Mouse (Mus musculus) stomach, postnatal 0 days (tissue): Measurements from ENCODE around the gene Nos3. TPM values are rescaled to one million over a fixed set of nuclear protein-coding genes. Genes with fewer than 3 reads are reported as not detected.
"Not testable (repeated sequence)": the region's sequence is repeated elsewhere in the genome, so short reads cannot be mapped to it uniquely, and the experiment has no call there.

Experiments
- ATAC-seq: fragments of 200-750 bp; cut with Nextera tagmentation; 2 replicates; pipeline ENCODE4 v1.8.0; 2017; ENCODE audit not compliant: low FRiP score, low TSS enrichment
- DNase-seq: peaks from one replicate; pipeline ENCODE4 v3.0.0-alpha.2; 2016; ENCODE audit warnings: low spot score
- H3K27ac ChIP-seq: fragments of 300-500 bp; sonication (generic); replicated peaks from 2 replicates; pipeline ENCODE4 v1.5.1; 2014; ENCODE audit warnings: mild to moderate bottlenecking, control low read depth
- H3K27me3 ChIP-seq: fragments of 300-500 bp; sonication (generic); 2 replicates; pipeline ENCODE4 v1.6.1; 2014; ENCODE audit warnings: low read length; ENCODE audit not compliant: control insufficient read depth, insufficient read depth
- H3K36me3 ChIP-seq: fragments of 300-500 bp; sonication (generic); 2 replicates; pipeline ENCODE4 v1.6.1; 2014; ENCODE audit warnings: low read length, mixed read lengths; ENCODE audit not compliant: control insufficient read depth, insufficient read depth
- H3K4me1 ChIP-seq: fragments of 300-500 bp; sonication (generic); replicated peaks from 2 replicates; pipeline ENCODE4 v1.6.1; 2014; ENCODE audit warnings: antibody characterized with exemption; ENCODE audit not compliant: control insufficient read depth, insufficient read depth
- H3K4me2 ChIP-seq: fragments of 300-500 bp; sonication (generic); replicated peaks from 2 replicates; pipeline ENCODE4 v1.6.1; 2014; ENCODE audit warnings: low read depth, mild to moderate bottlenecking, control low read depth, moderate library complexity
- H3K4me3 ChIP-seq: fragments of 300-500 bp; sonication (generic); 2 replicates; pipeline ENCODE4 v1.5.1; 2014; ENCODE audit warnings: low read depth, low read length, control low read depth
- H3K9ac ChIP-seq: fragments of 300-500 bp; sonication (generic); 2 replicates; pipeline ENCODE4 v1.6.1; 2014; ENCODE audit warnings: mild to moderate bottlenecking, low read length, control low read depth, mixed read lengths
- H3K9me3 ChIP-seq: fragments of 300-500 bp; sonication (generic); 2 replicates; pipeline ENCODE4 v1.6.1; 2016; ENCODE audit warnings: low read length; ENCODE audit not compliant: control insufficient read depth
- CTCF ChIP-seq: IDR thresholded peaks from 2 replicates; pipeline ENCODE4 v1.5.1; 2016; ENCODE audit warnings: antibody characterized with exemption, low read depth, mild to moderate bottlenecking, moderate library complexity
- EP300 ChIP-seq: optimal IDR thresholded peaks from 2 replicates; pipeline ENCODE3; 2016; ENCODE audit warnings: antibody characterized with exemption
- WGBS: fragments of 180-500 bp; shearing (Covaris S2); extraction: QIAGEN DNeasy Blood & Tissue Kit; methylation state at CpG from one replicate; pipeline ENCODE4 v1.1.7; 2014; 5-methylcytosine and 5-hydroxymethylcytosine counted together
- polyA plus RNA-seq: library from polyadenylated mRNA; unstranded; fragments of >200 nt; fragmentation: Nextera tagmentation; extraction: Ambion mirVana; gene quantifications from 2 replicates; pipeline ENCODE4 v1.2.1, GENCODE M21; 2015

Nos3 gene
- polyA plus RNA-seq, 1 experiment from 2014 or later, result 3.2 TPM

DNA sequence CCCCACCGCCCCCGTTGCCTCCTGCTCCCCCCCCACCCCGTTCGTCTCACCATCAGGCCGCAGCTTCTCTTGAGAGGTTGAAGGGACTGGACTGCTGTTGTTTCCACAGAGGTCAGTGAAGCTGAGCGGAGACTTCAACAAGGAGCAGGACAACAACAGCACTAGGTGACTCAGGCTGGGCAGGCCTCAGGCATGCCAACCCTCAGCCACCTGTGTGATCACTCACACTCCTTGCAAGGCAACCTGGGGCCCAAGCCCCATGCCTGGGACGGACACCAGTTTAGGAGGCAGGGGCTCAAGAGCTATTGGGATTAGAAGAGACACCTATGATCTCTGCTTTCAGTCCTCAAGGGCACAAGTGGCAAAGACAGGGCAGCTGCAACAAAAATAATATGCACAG is 27.3 kb downstream of the Nos3 start, which contains the start of gene Atg9b:
Atg9b (minus strand) TSS at position 280 of the 400 bp plus-strand sequence.
- TF ChIP-seq CTCF, result no peak
- no peak for TF ChIP-seq EP300
- no peaks in the 10 kb centered on the region for H3K9me3 ChIP-seq
- H3K9ac ChIP-seq, result no peak within 1 kb of the TSS
- no peaks in the 10 kb centered on the region; the same call in 1 of the 2 replicates for H3K27me3 ChIP-seq
- ATAC-seq, result no peak
- peak within 1 kb of the TSS; percentile 70 for H3K27ac ChIP-seq
- H3K4me2 ChIP-seq, result 0 out of 2 replicates have a peak within 1 kb of the TSS, but pooled peaks have one; percentile 14
- 85% methylated on average over 7 of the region's 7 CpGs for WGBS
- no peak within 1 kb of the TSS for H3K4me3 ChIP-seq
- H3K4me1 ChIP-seq, result 0 out of 2 replicates have a peak, but pooled peaks cover 3% of the 10 kb centered on the region
- H3K36me3 ChIP-seq, result no peaks in the 10 kb centered on the region
- no peak for DNase-seq

DNA sequence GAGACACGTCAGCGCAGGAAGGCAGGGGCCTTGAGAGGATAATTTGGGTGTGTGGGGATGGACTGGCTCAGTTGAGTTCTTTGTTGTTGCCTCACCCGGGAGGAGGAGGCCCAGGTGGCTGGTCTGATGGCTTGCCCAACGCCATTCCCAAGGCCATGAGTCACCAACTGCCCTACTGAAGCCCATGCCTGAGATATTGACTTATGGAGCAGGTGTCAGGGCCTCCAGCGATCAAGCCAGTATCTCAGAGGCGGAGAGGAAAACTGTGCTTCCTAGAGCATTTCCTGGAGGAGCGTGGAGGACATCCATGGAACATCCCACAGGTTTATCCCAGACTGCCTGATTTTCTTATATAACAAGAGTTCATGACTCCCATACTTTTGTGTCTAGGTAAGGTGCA is 28.1 kb downstream of the Nos3 start:
- peak; percentile 61 for DNase-seq
- WGBS, result 48% methylated on average over 7 of the region's 7 CpGs
- no peak overlapping the region; the same call in 1 of the 2 replicates for H3K27ac ChIP-seq
- H3K4me2 ChIP-seq, result no peak overlapping the region
- ATAC-seq, result peak; percentile 35
- no peaks in the 10 kb centered on the region; the same call in 1 of the 2 replicates for H3K27me3 ChIP-seq
- no peaks in the 10 kb centered on the region for H3K9me3 ChIP-seq
- no peaks in the 10 kb centered on the region for H3K4me1 ChIP-seq
- no peaks in the 10 kb centered on the region for H3K36me3 ChIP-seq
- TF ChIP-seq EP300, result no peak
- TF ChIP-seq CTCF, result no peak
- H3K9ac ChIP-seq, result no peak overlapping the region
- no peak overlapping the region for H3K4me3 ChIP-seq

DNA sequence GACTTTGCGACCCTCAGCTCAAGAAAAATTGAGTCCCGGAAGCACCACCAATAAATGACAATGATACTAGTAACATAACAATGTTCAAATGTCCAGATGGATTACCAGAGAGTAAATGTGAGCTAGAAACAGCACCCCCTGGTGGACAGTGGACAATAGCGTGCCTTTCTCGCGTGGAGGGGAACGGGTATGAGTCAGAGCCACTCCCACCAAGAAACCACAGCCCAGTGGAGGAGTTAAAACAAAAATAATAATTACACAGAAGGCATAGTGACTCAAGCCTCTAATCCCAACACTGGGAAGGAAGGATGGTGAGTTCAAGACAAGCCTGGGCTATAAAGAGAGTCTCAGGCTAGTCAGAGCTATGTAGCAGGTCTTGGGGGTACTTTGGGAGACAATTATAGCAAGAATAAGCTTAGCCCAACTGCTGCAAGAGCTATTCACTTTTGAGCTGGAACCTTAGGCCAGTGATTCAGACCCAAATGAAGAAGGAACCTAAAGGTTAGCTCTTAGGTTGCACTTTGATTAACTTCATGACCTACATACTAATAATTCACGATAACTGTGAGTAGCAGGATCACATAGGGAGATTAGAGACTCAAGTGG is 28.9 kb downstream of the Nos3 start, which contains the start of gene Abcb8:
Abcb8 (plus strand) TSS at position 272 of the 606 bp plus-strand sequence.
- H3K27ac ChIP-seq, result peak within 1 kb of the TSS; percentile 66
- H3K4me2 ChIP-seq, result peak within 1 kb of the TSS; percentile 61
- H3K9ac ChIP-seq, result peak within 1 kb of the TSS; percentile 65
- peak; percentile 92 for TF ChIP-seq CTCF
- no peak for TF ChIP-seq EP300
- no peaks in the 10 kb centered on the region for H3K36me3 ChIP-seq
- 21% methylated on average over 7 of the region's 7 CpGs for WGBS
- no peaks in the 10 kb centered on the region for H3K27me3 ChIP-seq
- H3K4me1 ChIP-seq, result no peaks in the 10 kb centered on the region
- DNase-seq (peak; percentile 84), ATAC-seq (peak; percentile 36)
- no peaks in the 10 kb centered on the region for H3K9me3 ChIP-seq
- peak within 1 kb of the TSS; percentile 60 for H3K4me3 ChIP-seq

DNA sequence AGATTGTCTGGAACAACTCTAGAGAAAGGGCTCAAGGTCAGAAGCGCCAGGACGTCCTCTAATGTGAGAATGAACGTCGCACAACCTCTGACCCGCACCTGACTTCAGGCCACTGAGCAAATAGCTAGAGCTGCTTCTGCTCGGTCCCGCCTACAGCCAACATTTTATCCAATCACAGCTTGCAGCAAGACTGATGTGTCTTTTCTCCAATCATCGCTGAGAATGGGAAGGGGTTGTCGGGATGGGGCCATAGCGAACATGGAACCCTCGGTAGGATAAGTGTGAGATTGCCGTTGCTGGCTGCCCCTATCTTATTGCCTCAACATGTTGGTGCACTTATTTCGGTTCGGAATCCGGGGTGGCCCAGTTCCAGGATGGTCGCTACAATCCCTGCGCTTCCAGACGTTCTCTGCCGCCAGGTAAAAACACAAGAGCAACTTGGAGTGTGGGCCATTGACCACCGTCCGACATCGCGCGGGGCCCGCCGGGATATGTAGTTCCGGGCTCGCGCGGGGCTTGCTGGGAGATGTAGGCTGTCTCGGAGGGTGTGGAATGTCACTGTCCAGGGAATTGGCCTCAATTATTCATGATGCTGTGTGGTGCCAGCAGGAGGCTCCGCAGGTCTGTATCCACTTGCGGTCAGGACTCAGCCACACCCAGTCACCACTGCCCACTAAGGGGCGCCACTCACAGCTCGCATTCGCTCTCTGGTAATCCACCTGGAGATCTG is 29.7 kb downstream of the Nos3 start:
- peak overlapping the region; percentile 61 for H3K4me2 ChIP-seq
- TF ChIP-seq EP300 (no peak), CTCF (peak; percentile 81)
- H3K27me3 ChIP-seq, result no peaks in the 10 kb centered on the region
- ATAC-seq (peak; percentile 93), DNase-seq (peak; percentile 93)
- peak overlapping the region; percentile 60 for H3K4me3 ChIP-seq
- no peaks in the 10 kb centered on the region for H3K9me3 ChIP-seq
- no peaks in the 10 kb centered on the region for H3K4me1 ChIP-seq
- peak overlapping the region; percentile 66 for H3K27ac ChIP-seq
- peak overlapping the region; percentile 65 for H3K9ac ChIP-seq
- no peaks in the 10 kb centered on the region for H3K36me3 ChIP-seq
- WGBS, result 1% methylated on average over 36 of the region's 36 CpGs

DNA sequence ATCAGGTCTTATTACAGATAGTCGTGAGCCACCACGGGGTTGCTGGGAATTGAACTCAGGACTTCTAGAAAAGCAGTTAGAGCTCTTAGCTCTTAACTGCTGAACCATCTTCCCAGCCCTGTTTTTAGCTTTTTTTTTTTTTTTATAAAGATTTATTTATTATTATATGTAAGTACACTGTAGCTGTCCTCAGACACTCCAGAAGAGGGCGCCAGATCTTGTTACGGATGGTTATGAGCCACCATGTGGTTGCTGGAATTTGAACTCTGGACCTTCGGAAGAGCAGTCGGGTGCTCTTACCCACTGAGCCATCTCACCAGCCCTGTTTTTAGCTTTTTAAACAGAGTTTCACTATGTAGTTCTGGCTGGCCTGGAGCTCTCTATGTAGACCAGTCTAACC is 31.6 kb downstream of the Nos3 start:
- not testable (repeated sequence) for DNase-seq, H3K9me3 ChIP-seq, H3K4me2 ChIP-seq, H3K27ac ChIP-seq, ATAC-seq, H3K9ac ChIP-seq, H3K4me3 ChIP-seq, H3K27me3 ChIP-seq, H3K4me1 ChIP-seq, H3K36me3 ChIP-seq
- peak; percentile 31 for TF ChIP-seq CTCF
- WGBS, result 91% methylated on average over 6 of the region's 6 CpGs

DNA sequence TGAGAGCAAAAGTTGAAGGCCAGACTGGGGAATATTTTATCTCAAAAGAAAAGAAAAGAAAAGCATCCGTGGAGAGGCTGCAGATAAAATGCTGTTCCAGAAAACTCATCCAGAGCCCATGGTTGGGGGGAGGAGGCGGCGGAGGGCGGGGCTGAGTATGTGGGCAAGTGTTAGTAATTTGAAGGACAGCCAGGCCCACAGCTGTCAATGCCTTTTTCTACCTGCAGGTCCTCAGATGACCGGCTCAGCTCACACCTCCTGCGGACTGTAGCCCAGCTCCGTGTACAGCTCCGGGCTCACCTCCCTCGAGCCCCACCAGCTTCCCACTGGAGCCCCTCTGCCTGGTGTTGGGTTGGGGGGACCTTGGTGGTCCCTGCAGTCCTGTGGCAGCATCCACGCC is 35.1 kb downstream of the Nos3 start:
- 87% methylated on average over 10 of the region's 10 CpGs for WGBS
- Histone ChIP-seq H3K36me3 (peaks cover 8% of the 10 kb centered on the region), H3K9me3 (no peaks in the 10 kb centered on the region), H3K9ac (no peak overlapping the region), H3K4me3 (no peak overlapping the region), H3K4me1 (no peaks in the 10 kb centered on the region), H3K27me3 (no peaks in the 10 kb centered on the region), H3K4me2 (no peak overlapping the region), H3K27ac (no peak overlapping the region)
- no peak for TF ChIP-seq EP300
- no peak for TF ChIP-seq CTCF
- ATAC-seq (no peak), DNase-seq (no peak)
